Mouse (Mus musculus): ENCODE measurements around the gene Shprh.

DNA sequence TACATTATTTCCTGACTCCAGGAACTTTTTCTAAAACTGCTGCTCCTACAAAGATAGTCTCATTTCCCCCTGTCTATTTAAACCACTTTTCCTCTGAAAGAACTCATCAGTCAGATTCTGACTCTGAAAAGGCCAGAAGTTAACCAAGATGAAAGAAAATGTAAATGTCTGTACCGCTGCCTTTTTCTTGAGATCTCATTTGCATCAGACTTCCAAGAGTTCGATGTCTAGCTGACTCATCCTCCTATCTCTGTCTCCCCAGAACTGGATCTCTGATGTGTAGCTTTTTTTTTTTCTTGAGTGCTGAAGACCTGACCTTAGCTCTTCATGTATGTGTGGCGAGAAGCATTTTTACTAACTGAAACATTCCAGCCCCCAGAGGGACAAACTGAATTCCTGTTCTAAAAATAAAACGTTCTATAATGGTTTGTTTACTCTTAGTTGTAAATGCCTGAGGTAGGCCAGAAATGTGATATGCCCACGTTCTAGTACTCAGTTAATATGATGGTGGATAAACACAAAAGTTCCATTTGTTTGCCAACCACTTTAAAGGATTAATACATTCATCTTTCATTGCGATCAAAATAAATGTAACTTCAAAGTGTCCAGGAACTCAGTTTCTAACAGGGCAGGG, 80.4 kb downstream of the Shprh start:
- TF ChIP-seq CTCF (conservative IDR thresholded peaks at IDR 0.05 in 1 of 2, IDR thresholded peaks at IDR 0.05 in 1 of 2; ENCODE audit: low read depth in 2 of 2, low read length in 2 of 2) (no peak), MXI1 (IDR thresholded peaks at IDR 0.05; ENCODE audit: low read depth, low read length) (no peak), CHD2 (IDR thresholded peaks at IDR 0.05; ENCODE audit: low read length) (no peak), EP300 (IDR thresholded peaks at IDR 0.05; ENCODE audit: low read length) (peak; percentile 57), ZNF384 (IDR thresholded peaks at IDR 0.05; ENCODE audit: low read depth, low read length) (peak; percentile 89), SIN3A (IDR thresholded peaks at IDR 0.05; ENCODE audit: low read length) (no peak), JUND (conservative IDR thresholded peaks at IDR 0.05; ENCODE audit: low read depth, low read length) (peak; percentile 78), POLR2AphosphoS2 (IDR thresholded peaks at IDR 0.05; ENCODE audit: low read depth, low read length) (no peak), GABPA (IDR thresholded peaks at IDR 0.05; ENCODE audit: insufficient replicate concordance, low read depth, low read length) (no peak), USF2 (conservative IDR thresholded peaks at IDR 0.05; ENCODE audit: low read depth, low read length) (no peak), RAD21 (IDR thresholded peaks at IDR 0.05; ENCODE audit: low read depth, low read length) (no peak), SMC3 (IDR thresholded peaks at IDR 0.05; ENCODE audit: low read depth, low read length) (no peak), TBP (conservative IDR thresholded peaks at IDR 0.05; ENCODE audit: low read depth, low read length) (no peak), USF1 (IDR thresholded peaks at IDR 0.05; ENCODE audit: low read depth, low read length) (no peak)
